Mouse (Mus musculus) Patski (cell line): ENCODE data around the gene Ahrr. TPM values are rescaled to one million over a fixed set of nuclear protein-coding genes. Genes with fewer than 3 reads are reported as not detected.
A peak's percentile ranks its signal among the peaks of the same experiment; 100 is the strongest.

Source experiments
- ATAC-seq: fragments of 100-300 bp; one replicate; pipeline ENCODE4 v1.8.0; 2021
- CTCF ChIA-PET: fragments of 350-600 bp; sonication (Branson Sonifier 250); formaldehyde crosslinking; loops from one replicate; lab custom pipeline; 2022; ENCODE audit warnings: inconsistent platforms; lab: Charles Lee
- POLR2A ChIA-PET: fragments of 350-600 bp; sonication (Branson Sonifier 250); formaldehyde crosslinking; loops from one replicate; lab custom pipeline; 2022; ENCODE audit warnings: antibody characterized with exemption, inconsistent platforms; lab: Charles Lee
- DNase-seq: peaks from one replicate; pipeline ENCODE4 v3.0.0-alpha.2; 2011; ENCODE audit warnings: low read depth, low spot score
- H3K27me3 ChIP-seq: fragments of 371-371 bp; one replicate; pipeline ENCODE4 v1.5.1; 2021
- CTCF ChIP-seq: fragments of 100-300 bp; IDR thresholded peaks from one replicate; pipeline ENCODE4 v1.5.1; 2021
- in situ Hi-C: fragments of 300-500 bp; cut with MboI; formaldehyde crosslinking; loops from 3 replicates; pipeline ENCODE4 v1.11.1; 2018; ENCODE audit warnings: low pct_unique_long_range_greater_than_20kb, mixed read lengths
- polyA plus RNA-seq: library from polyadenylated mRNA; unstranded; gene quantifications from one replicate; pipeline ENCODE4 v1.2.3, GENCODE M21; 2021

Gene Ahrr
- polyA plus RNA-seq, 1 experiment from 2014 or later, result not detected

GRCm38 (mm10) chr13:74183011-74183695, 109.0 kb downstream of the Ahrr start:
- CTCF ChIA-PET, result interaction anchor here (0.6 kb wide), 1 partner anchor 19 kb away, joined by 3 read pairs; no protein-coding TSS in a partner anchor
- POLR2A ChIA-PET, result no interaction called here
- no peaks in the 10 kb centered on the region for H3K27me3 ChIP-seq
- in situ Hi-C loops, result no loop called here
- ATAC-seq (no peak), DNase-seq (no peak)
- TF ChIP-seq CTCF, result no peak

GRCm38 (mm10) chr13:74172036-74172435, 120.1 kb downstream of the Ahrr start:
- DNase-seq, result no peak
- H3K27me3 ChIP-seq, result no peaks in the 10 kb centered on the region
- in situ Hi-C loops, result no loop called here
- ATAC-seq, result no peak
- CTCF ChIA-PET, result interaction anchor here (2.7 kb wide), 1 partner anchor 31 kb away, joined by 9 read pairs; no protein-coding TSS in a partner anchor
- POLR2A ChIA-PET, result no interaction called here
- no peak for TF ChIP-seq CTCF

GRCm38 (mm10) chr13:74169446-74170164, 122.5 kb downstream of the Ahrr start:
- no peaks in the 10 kb centered on the region for H3K27me3 ChIP-seq
- ATAC-seq (no peak), DNase-seq (peak; percentile 9)
- ChIA-PET POLR2A (no interaction called here), CTCF (no interaction called here)
- no peak for TF ChIP-seq CTCF
- in situ Hi-C loops, result no loop called here

GRCm38 (mm10) chr13:74167492-74167891, 124.6 kb downstream of the Ahrr start:
- no peak for DNase-seq
- in situ Hi-C loops, result no loop called here
- POLR2A ChIA-PET, result no interaction called here
- no peaks in the 10 kb centered on the region for H3K27me3 ChIP-seq
- ATAC-seq, result peak; percentile 8
- TF ChIP-seq CTCF, result no peak
- CTCF ChIA-PET, result no interaction called here

- in situ Hi-C loops, result no loop called here
- TF ChIP-seq CTCF, result no peak
- ChIA-PET POLR2A (no interaction called here), CTCF (no interaction called here)
- DNase-seq (no peak), ATAC-seq (no peak)
- H3K27me3 ChIP-seq, result no peaks in the 10 kb centered on the region
Observed at GRCm38 (mm10) chr13:74167057-74167413, 125.1 kb downstream of the Ahrr start.

GRCm38 (mm10) chr13:74166348-74167056, 125.6 kb downstream of the Ahrr start:
- POLR2A ChIA-PET, result no interaction called here
- DNase-seq (no peak), ATAC-seq (no peak)
- in situ Hi-C loops, result no loop called here
- no peaks in the 10 kb centered on the region for H3K27me3 ChIP-seq
- no peak for TF ChIP-seq CTCF
- CTCF ChIA-PET, result no interaction called here

Other genes starting within 250 kb of the Ahrr start
- gene Cep72, start 230.0 kb downstream of the Ahrr start, polyA plus RNA-seq, result 16.2 TPM
- not detected for gene Slc9a3, start 170.9 kb downstream of the Ahrr start, polyA plus RNA-seq
- 36.6 TPM for gene Exoc3, start 83.6 kb downstream of the Ahrr start, polyA plus RNA-seq
- 170 TPM for gene Pdcd6, start 25.2 kb upstream of the Ahrr start, polyA plus RNA-seq
- 368 TPM for gene Sdha, start 57.9 kb upstream of the Ahrr start, polyA plus RNA-seq
- 45.2 TPM for gene Ccdc127, start 58.0 kb upstream of the Ahrr start, polyA plus RNA-seq
- not detected for gene Lrrc14b, start 71.7 kb upstream of the Ahrr start, polyA plus RNA-seq
- 5.7 TPM for gene Zfp72, start 98.5 kb upstream of the Ahrr start, polyA plus RNA-seq
- gene Ftl1-ps1, start 107.4 kb upstream of the Ahrr start, polyA plus RNA-seq, result 1,527 TPM
- 8.8 TPM for gene Zfp825, start 201.7 kb upstream of the Ahrr start, polyA plus RNA-seq